Mouse (Mus musculus) left cerebral cortex, postnatal 14 days (tissue): ENCODE measurements around the gene D330020A13Rik. TPM values are rescaled to one million over a fixed set of nuclear protein-coding genes. Genes with fewer than 3 reads are reported as not detected.

ENCODE experiments used
- total RNA-seq, 2 experiments: library from RNA; stranded (reverse); gene quantifications; 2 replicates each; pipeline ENCODE4 v1.2.3; 2021

Gene D330020A13Rik
- total RNA-seq, 2 experiments from 2014 or later = not detected

Other genes starting within 250 kb of the D330020A13Rik start
- under 1 TPM; 0.59 to 0.68 TPM for gene Ninj2, start 201.0 kb upstream of the D330020A13Rik start, total RNA-seq
- gene B4galnt3, start 195 bp downstream of the D330020A13Rik start, total RNA-seq = under 1 TPM; 0.40 TPM
- 10 to 100 TPM; 37.0 to 37.8 TPM for gene Kdm5a, start 69.8 kb downstream of the D330020A13Rik start, total RNA-seq
- 1 to 10 TPM; 5.9 to 7.8 TPM for gene Ccdc77, start 70.0 kb downstream of the D330020A13Rik start, total RNA-seq
- gene Il17ra, start 168.9 kb downstream of the D330020A13Rik start, total RNA-seq = 1 to 10 TPM; 7.4 to 9.1 TPM
- 10 to 100 TPM; 71.2 to 75.7 TPM for gene Tmem121b, start 199.4 kb downstream of the D330020A13Rik start, total RNA-seq
- gene Hdhd5, start 237.0 kb downstream of the D330020A13Rik start, total RNA-seq = 10 to 100 TPM; 34.4 to 34.9 TPM